In genomic region chr19:58266600-58266999, GRCm38 (mm10) we compare ENCODE assay signal across 24 mouse cellular contexts.
A peak's percentile ranks its signal among the peaks of the same experiment; 100 is the strongest.
DNase-seq lines count a peak whose midpoint lies in the region; ATAC-seq lines count a peak whose summit lies in the region.
"Had no signal": no experiment of that assay in that cellular context is flagged by ENCODE, and none has a peak within 500 bp of the region (broad histone marks: within the 10 kb centered on the region; RNA-seq: fewer than 3 reads in every experiment).

No protein-coding gene starts in this region.

- no peak for ATAC-seq in limb, embryonic 12.5 days (ENCODE audit: insufficient number of reproducible peaks, insufficient read depth, low FRiP score, low TSS enrichment, low read depth)
- ATAC-seq: forebrain, embryonic 14.5 days; liver, embryonic 12.5 days; midbrain, embryonic 15.5 days had no signal

- no peak for DNase-seq in limb, embryonic 10.5 days (ENCODE audit: low spot score)
- DNase-seq in ES-CJ7 (ENCODE audit: low read depth, low spot score): peak; percentile 55
- DNase-seq in Muller cell, postnatal 12 days (ENCODE audit: inconsistent ontology term): peak; percentile 38
- DNase-seq in lung, postnatal 36 days: peak; percentile 16
- DNase-seq in kidney, postnatal 10 days: no peak
- DNase-seq in adrenal gland, adult 8-10 months: no peak
- DNase-seq: cerebellum, adult 8-10 months; cerebellum, postnatal 36 days; gastrocnemius, postnatal 10 days; heart, postnatal 36 days; kidney, adult 2 months; retina, postnatal 1 day; right cerebral cortex, postnatal 25 days had no signal

- H3K9me3 ChIP-seq in limb, embryonic 12.5 days: no peaks in the 10 kb centered on the region
- H3K9me3 ChIP-seq in limb, embryonic 10.5 days (replicated peaks): no peaks in the 10 kb centered on the region
- H3K9me3 ChIP-seq: embryonic facial prominence, embryonic 15.5 days; heart, embryonic 15.5 days; hindbrain, embryonic 15.5 days; liver, embryonic 12.5 days; midbrain, embryonic 15.5 days; neural tube, embryonic 12.5 days had no signal

- WGBS in limb, embryonic 12.5 days: 43% methylated on average over 7 of the region's 7 CpGs
- 50% methylated on average over 7 of the region's 7 CpGs for WGBS in limb, embryonic 10.5 days

- no peaks in the 10 kb centered on the region for H3K27me3 ChIP-seq in limb, embryonic 12.5 days
- H3K27me3 ChIP-seq in limb, embryonic 10.5 days (ENCODE audit: low read depth, poor library complexity, severe bottlenecking): no peaks in the 10 kb centered on the region
- H3K27me3 ChIP-seq: embryonic facial prominence, embryonic 15.5 days; hindbrain, embryonic 15.5 days; liver, embryonic 12.5 days; midbrain, embryonic 15.5 days; neural tube, embryonic 12.5 days had no signal

- H3K4me3 ChIP-seq in limb, embryonic 12.5 days (replicated peaks): no peak overlapping the region
- no peak overlapping the region for H3K4me3 ChIP-seq in limb, embryonic 10.5 days
- H3K4me3 ChIP-seq: embryonic facial prominence, embryonic 15.5 days; heart, embryonic 15.5 days; hindbrain, embryonic 15.5 days; left cerebral cortex, adult 2 months; liver, embryonic 12.5 days; midbrain, embryonic 15.5 days; neural tube, embryonic 12.5 days had no signal

- H3K36me3 ChIP-seq in limb, embryonic 12.5 days: no peaks in the 10 kb centered on the region
- H3K36me3 ChIP-seq in limb, embryonic 10.5 days: no peaks in the 10 kb centered on the region
- H3K36me3 ChIP-seq: embryonic facial prominence, embryonic 15.5 days; G1E; heart, embryonic 15.5 days; hindbrain, embryonic 15.5 days; liver, embryonic 12.5 days; midbrain, embryonic 15.5 days had no signal

- peak overlapping the region; percentile 7; the same call in 1 of the 2 replicates for H3K27ac ChIP-seq in limb, embryonic 12.5 days
- no peak overlapping the region for H3K27ac ChIP-seq in limb, embryonic 10.5 days
- H3K27ac ChIP-seq: embryonic facial prominence, embryonic 15.5 days; heart, embryonic 15.5 days; hindbrain, embryonic 15.5 days; kidney, postnatal 0 days; left cerebral cortex, adult 2 months; liver, embryonic 12.5 days; midbrain, embryonic 15.5 days; neural tube, embryonic 12.5 days had no signal

- H3K9ac ChIP-seq in limb, embryonic 12.5 days (replicated peaks): no peak overlapping the region
- H3K9ac ChIP-seq: embryonic facial prominence, embryonic 15.5 days; heart, embryonic 15.5 days; hindbrain, embryonic 15.5 days; liver, embryonic 12.5 days; midbrain, embryonic 15.5 days; neural tube, embryonic 12.5 days had no signal

- no peak overlapping the region for H3K4me2 ChIP-seq in limb, embryonic 12.5 days
- H3K4me2 ChIP-seq: embryonic facial prominence, embryonic 15.5 days; heart, embryonic 15.5 days; hindbrain, embryonic 15.5 days; liver, embryonic 12.5 days; midbrain, embryonic 15.5 days; neural tube, embryonic 12.5 days had no signal

- H3K4me1 ChIP-seq in limb, embryonic 12.5 days (replicated peaks): peaks cover 17% of the 10 kb centered on the region
- H3K4me1 ChIP-seq in limb, embryonic 10.5 days: peaks cover 8% of the 10 kb centered on the region
- H3K4me1 ChIP-seq: heart, embryonic 15.5 days; hindbrain, embryonic 15.5 days; liver, embryonic 12.5 days; midbrain, embryonic 15.5 days; neural tube, embryonic 12.5 days had no signal

Comparison
In these comparisons a context has a peak if more than half of its experiments do, and no peak if none do; other contexts are left out.
1. DNase-seq: peak in ES-CJ7 (single experiment), Muller cell, postnatal 12 days (single experiment) and lung, postnatal 36 days (single experiment); none in limb, embryonic 10.5 days (single experiment), kidney, postnatal 10 days (single experiment) and adrenal gland, adult 8-10 months (single experiment).